Mouse (Mus musculus) C2C12 (cell line): ENCODE data around the gene Acp6.

ENCODE experiments used
- CEBPB ChIP-seq: IDR thresholded peaks from one replicate; pipeline ENCODE4 v1.6.1; 2011; ENCODE audit warnings: low read depth, mild to moderate bottlenecking, control low read depth, moderate library complexity
- CTCF ChIP-seq: IDR thresholded peaks from one replicate; pipeline ENCODE4 v1.5.1; 2011; ENCODE audit not compliant: control insufficient read depth, insufficient read depth, insufficient read length
- MAX ChIP-seq: IDR thresholded peaks from one replicate; pipeline ENCODE4 v1.6.1; 2011; ENCODE audit warnings: mild to moderate bottlenecking, control low read depth
- MYOD1 ChIP-seq: IDR thresholded peaks from one replicate; pipeline ENCODE4 v1.6.1; 2011; ENCODE audit warnings: low read depth; ENCODE audit not compliant: control insufficient read depth, insufficient read length
- USF1 ChIP-seq: IDR thresholded peaks from one replicate; pipeline ENCODE4 v1.6.1; 2011; ENCODE audit warnings: low read depth, mild to moderate bottlenecking, control low read depth, moderate library complexity

- no peak for TF ChIP-seq CTCF
- TF ChIP-seq MYOD1: no peak
- TF ChIP-seq USF1: no peak
- no peak for TF ChIP-seq MAX
- no peak for TF ChIP-seq CEBPB
Observed at GRCm38 (mm10) chr3:97171531-97171930, 13.0 kb downstream of the Acp6 start.
